Mouse (Mus musculus) gastrocnemius, postnatal 14 days (tissue): ENCODE data around the gene Wnt4. TPM values are rescaled to one million over a fixed set of nuclear protein-coding genes. Genes with fewer than 3 reads are reported as not detected.
A peak's percentile ranks its signal among the peaks of the same experiment; 100 is the strongest.

Source experiments
- DNase-seq: peaks from one replicate; pipeline ENCODE4 v3.0.0; 2021; ENCODE audit warnings: mixed read lengths
- intact Hi-C: fragments of 180-260 bp; cut with DNase I; formaldehyde crosslinking; loops from one replicate; pipeline ENCODE4 v1.15.1; 2025; ENCODE audit warnings: low total_unique reads
- total RNA-seq, 2 experiments: library from RNA; stranded (reverse); gene quantifications; 2 replicates each; pipeline ENCODE4 v1.2.3; 2021

Gene Wnt4
- total RNA-seq, 2 experiments from 2014 or later: 6.4 to 8.8 TPM

- intact Hi-C loops: no loop called here
- DNase-seq: no peak
Measured at GRCm38 (mm10) chr4:137277600-137278143, 383 bp downstream of the Wnt4 start.

DNA sequence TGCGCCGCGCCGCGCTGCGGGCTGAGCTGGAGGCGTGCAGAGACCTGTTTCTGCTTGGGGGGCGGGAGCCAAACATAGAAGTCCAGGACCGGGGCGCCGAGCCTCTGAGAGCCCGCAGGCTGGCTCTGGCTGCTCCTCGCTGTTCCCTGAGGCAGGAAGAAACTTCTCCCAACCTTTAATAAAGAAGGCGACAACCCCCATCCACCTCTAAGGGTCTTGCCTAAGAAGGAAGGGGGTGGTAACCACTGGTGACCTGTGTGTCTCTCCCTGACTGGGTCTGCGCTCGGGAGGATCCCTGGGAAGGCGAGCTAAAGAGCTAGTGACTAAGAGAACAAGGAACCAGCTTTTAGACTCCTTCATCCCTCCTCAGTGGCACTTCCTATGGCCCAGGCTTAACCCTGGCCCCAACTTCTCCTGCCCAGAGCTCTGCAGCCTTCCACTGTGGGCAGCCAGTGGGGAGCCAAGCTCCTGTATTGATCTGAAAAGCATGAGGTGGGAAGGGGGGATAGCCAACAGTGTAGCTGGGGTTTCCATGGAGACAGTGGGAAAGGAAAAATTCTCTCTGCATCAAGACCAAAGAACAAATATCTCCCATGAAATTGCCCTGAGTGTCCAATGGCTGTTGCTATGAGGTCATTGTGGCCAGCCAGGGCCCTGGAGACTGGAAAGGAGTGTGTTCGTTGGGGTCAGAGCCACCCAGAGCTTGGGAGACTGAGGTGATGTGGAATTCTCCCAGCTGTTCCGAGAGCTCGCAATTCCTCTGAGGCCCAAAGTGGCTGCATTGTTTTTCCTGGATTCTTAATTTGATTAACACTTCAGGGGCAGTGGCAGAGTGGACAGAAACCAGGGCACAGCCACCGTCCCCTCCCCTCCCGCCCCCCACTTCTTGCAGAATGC lies 1.1 kb downstream of the Wnt4 start:
- intact Hi-C loops: no loop called here
- no peak for DNase-seq

GRCm38 (mm10) chr4:137279346-137279745 lies 2.1 kb downstream of the Wnt4 start:
- intact Hi-C loops: no loop called here
- DNase-seq: no peak

DNA sequence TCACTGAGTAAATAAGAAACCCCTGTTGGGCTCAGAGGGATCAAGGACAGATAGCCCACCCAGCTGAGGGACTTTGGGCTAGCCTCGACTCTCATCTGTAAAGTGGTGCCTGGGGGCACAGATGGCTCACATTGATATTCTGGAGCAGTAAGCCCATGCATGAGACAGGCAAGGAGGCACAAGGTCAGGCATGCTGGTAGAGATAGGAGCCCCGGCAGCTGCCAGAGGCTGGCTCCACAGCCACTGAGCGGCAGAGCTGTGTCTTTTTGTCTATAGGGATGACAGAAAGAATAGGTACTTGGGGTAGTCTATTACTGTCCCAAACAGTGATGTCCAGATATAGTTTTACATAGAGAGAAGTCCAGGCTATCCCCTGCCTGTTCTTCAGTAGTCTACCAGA lies 4.0 kb downstream of the Wnt4 start:
- intact Hi-C loops: loop anchor here (5.0 kb wide), 1 partner anchor 114 kb away; no protein-coding TSS in a partner anchor
- no peak for DNase-seq

GRCm38 (mm10) chr4:137282122-137282521 lies 4.8 kb downstream of the Wnt4 start:
- intact Hi-C loops: loop anchor here (5.0 kb wide), 1 partner anchor 115 kb away; no protein-coding TSS in a partner anchor
- no peak for DNase-seq

- no peak for DNase-seq
Measured at GRCm38 (mm10) chr4:137282584-137283406, 5.5 kb downstream of the Wnt4 start.

GRCm38 (mm10) chr4:137283407-137283732 lies 6.1 kb downstream of the Wnt4 start:
- intact Hi-C loops: loop anchor here (5.0 kb wide), 1 partner anchor 116 kb away; no protein-coding TSS in a partner anchor
- no peak for DNase-seq

More at GRCm38 (mm10) chr4:137282584-137283406, 5.5 kb downstream of the Wnt4 start:
- intact Hi-C loops: loop anchor here (5.0 kb wide), 1 partner anchor 115 kb away; no protein-coding TSS in a partner anchor

DNA sequence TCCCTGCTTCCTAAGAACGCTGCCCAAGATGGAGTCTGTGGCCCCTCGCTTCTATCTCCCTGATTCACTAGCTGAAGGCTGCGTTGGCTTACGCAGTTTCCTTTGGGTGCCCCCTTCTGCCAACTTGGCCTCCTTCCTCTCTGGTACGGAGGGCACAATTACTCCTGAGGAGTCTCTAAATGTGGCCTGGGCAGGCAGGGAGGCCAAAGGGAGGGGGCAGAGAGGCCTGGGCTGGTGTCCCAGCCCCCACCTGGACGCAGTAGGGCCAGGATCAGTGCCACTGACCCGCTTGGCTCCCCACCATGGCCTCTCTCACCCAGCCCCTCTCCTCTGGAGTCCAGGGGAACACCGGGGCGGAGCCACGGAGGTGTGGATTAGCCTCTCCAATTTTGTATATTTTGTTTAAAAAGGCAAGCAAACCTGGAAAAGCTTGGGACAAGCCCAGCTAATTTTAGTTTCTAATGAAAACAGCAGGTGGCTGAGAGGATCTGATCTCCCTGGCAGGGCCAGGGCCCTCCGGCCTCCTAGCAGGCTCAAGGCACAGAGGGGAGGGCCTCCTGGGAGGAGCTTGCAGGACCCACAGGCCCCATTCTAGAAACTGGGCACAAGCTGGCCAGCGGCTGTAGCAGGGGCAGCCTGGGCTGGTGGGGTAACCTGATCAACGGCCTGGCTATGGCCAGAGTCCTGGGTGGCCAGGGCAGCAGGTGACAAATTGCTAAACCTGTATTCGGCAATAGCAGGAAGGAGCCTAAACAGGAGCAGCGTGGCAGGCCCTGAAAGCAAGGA lies 8.8 kb downstream of the Wnt4 start:
- DNase-seq: peak; percentile 62
- intact Hi-C loops: no loop called here

GRCm38 (mm10) chr4:137286662-137286953 lies 9.3 kb downstream of the Wnt4 start:
- DNase-seq: peak; percentile 59
- intact Hi-C loops: no loop called here

- DNase-seq: peak; percentile 69
- intact Hi-C loops: no loop called here
Measured at GRCm38 (mm10) chr4:137287206-137287605, 9.9 kb downstream of the Wnt4 start.

DNA sequence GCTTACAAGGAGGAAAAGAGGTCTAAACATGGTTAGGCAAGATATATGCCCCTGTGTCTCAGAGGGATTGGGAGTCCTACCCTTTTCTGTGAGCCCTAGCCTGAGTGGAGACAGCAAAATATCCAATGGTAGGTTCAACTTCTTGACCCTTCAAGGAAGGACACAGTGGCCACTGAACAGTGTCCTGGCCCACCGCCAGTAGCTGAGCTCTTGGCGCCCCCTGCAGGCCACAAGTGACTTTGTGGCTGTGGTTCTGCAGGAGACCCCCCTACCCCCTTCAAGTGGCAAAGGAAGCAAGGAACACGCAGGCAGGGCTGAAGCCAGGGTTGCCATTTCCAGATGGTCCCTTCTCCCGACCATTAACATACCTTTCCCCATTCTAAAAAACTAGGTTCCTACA lies 10.5 kb downstream of the Wnt4 start:
- peak; percentile 69 for DNase-seq
- intact Hi-C loops: no loop called here

DNA sequence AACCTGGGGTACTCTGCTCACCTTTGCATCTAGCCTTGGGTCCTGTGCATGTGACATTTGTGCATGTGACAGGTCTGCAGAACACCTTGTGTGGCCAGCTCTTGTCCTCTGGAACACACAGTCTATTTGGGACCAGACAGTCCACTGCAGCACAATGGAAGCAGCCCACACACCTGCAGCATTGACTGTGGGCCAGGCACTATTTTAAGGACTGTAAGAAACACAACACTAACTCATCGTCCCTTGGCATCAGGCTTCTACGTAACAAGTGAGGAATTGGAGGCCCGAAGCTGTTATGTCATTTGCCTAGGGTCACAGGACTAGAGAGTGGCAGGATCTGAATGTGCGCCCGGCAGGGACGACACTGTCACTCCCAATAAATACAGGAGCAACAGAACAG lies 12.4 kb downstream of the Wnt4 start:
- no peak for DNase-seq
- intact Hi-C loops: loop anchor here (5.0 kb wide), 1 partner anchor 127 kb away; no protein-coding TSS in a partner anchor

GRCm38 (mm10) chr4:137290250-137290649 lies 13.0 kb downstream of the Wnt4 start:
- intact Hi-C loops: loop anchor here (5.0 kb wide), 1 partner anchor 128 kb away; no protein-coding TSS in a partner anchor
- no peak for DNase-seq

DNA sequence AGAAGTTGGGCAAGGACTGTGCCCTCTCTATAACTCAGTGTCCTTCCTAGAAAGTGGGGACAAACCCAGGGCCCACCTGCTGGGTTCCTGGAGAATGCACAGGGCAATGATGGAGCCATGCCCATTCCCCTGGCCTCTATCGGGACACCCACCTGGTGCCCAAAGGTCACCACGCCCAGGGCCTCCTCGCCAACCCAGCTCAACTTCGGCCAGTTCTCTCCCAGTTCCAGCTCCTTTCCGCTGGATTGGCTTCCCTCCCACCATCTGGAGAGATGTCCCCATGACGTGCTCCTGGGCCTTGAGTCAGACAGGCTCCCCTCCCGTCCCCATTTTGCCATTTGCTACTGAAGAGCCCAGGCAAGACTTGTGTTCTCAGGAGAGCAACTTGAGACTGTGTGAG lies 15.3 kb downstream of the Wnt4 start:
- intact Hi-C loops: loop anchor here (5.0 kb wide), 1 partner anchor 130 kb away; no protein-coding TSS in a partner anchor

GRCm38 (mm10) chr4:137294032-137294431 lies 16.7 kb downstream of the Wnt4 start:
- DNase-seq: no peak
- intact Hi-C loops: loop anchor here (5.0 kb wide), 1 partner anchor 132 kb away; no protein-coding TSS in a partner anchor

More for the DNA sequence above, 15.3 kb downstream of the Wnt4 start:
- peak; percentile 59 for DNase-seq

DNA sequence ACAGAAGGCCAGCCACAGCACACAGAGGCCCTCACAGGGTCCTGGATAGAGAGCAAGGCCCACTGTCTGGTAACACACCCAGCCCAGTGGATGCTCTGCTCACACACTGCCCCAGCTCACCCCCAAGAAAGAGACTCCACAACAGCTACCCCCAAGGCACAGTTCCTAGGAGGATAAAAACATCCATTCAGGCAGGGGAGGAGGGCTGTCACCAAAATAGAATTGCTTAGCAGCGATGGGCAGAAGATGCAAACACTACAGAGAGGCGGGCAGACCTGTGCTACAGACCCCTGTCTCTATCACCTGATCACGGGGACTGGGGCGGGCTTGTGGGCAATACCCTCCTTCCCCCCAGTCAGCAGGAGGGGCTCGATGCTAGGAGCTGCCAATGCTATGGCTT lies 17.2 kb downstream of the Wnt4 start:
- no peak for DNase-seq
- intact Hi-C loops: loop anchor here (5.0 kb wide), 1 partner anchor 132 kb away; no protein-coding TSS in a partner anchor

DNA sequence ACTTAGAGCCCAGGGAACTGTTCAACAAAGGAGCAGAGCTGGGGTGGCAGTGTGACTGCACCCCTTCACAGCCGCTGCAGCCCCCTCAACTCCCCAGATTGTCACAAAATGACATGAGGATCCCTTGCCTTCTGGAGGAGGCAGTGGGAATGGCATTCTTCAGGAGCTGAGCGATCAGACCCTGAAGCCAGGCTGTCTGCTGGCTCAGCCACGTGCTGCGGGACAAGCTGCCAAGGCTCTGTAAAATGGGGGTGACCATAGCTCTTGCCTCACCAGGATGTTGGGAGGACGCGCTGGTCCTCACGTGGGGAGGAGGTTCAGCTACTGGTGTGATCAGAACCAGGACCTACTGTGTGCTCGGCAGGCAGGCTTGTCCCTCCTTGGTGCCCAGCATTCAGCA lies 17.7 kb downstream of the Wnt4 start:
- intact Hi-C loops: loop anchor here (5.0 kb wide), 1 partner anchor 133 kb away; no protein-coding TSS in a partner anchor
- no peak for DNase-seq

DNA sequence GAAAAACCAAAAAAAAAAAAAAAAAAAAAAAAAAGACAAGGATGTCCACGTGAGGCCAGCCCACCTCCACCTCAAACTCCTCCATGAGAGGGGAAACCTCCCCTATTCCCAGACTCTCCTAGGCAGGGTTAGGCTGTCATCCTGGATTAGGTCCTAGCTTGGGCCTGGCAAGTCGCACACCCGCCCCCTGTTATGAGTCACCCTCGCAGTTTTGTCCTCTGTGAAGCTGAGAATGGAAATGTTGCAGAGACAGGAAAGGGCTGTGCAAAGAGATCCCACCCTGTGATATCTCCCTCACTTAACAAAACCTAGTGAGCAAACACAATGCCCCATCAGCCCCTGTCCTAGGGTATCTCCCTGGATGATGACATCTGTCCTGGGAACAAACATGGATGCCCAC lies 20.3 kb downstream of the Wnt4 start:
- no peak for DNase-seq
- intact Hi-C loops: no loop called here

DNA sequence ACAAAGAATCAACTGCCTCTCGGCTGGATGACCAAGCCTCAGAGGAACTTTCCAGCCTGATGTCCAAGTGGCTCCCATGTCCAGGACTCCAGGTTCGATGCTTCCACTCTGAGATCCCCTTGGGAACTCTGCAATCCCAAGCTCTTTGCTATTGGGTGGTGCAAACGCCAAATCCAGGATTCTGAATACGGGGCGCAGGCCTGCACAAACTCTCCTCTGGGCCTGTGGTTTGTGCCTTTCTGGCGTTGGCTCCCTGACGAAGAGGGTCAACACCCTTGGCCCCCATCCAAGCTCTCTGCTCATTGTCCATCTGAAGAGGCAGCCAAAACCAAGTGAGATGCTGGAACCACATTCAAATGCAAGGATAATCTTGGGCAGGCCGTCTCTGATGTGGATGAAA lies 21.1 kb downstream of the Wnt4 start:
- peak; percentile 43 for DNase-seq
- intact Hi-C loops: no loop called here
